Mouse (Mus musculus) kidney, adult 2 months (tissue): ENCODE results near the gene Ptma.

ENCODE experiments used
- CTCF ChIP-seq: fragments of 200-500 bp; conservative IDR thresholded peaks from 2 replicates; pipeline ENCODE4 v1.5.1; 2011; ENCODE audit warnings: low read depth, mild to moderate bottlenecking, control low read depth, low read length, moderate library complexity, mixed read lengths; ENCODE audit not compliant: insufficient read depth, insufficient read length
- POLR2A ChIP-seq: fragments of 200-500 bp; IDR thresholded peaks from one replicate; pipeline ENCODE4 v1.6.1; 2011; ENCODE audit warnings: low read depth, low read length, control low read depth

- no peak for TF ChIP-seq CTCF
- TF ChIP-seq POLR2A = no peak
These were observed 30.2 kb upstream of the Ptma start for GRCm38 (mm10) chr1:86496340-86496739.
